Mouse (Mus musculus): ENCODE measurements around the gene Olfr446. TPM values are rescaled to one million over a fixed set of nuclear protein-coding genes. Genes with fewer than 3 reads are reported as not detected.

Olfr446 gene
- not detected in 2 replicates for polyA plus RNA-seq (2015; fragmentation: Nextera tagmentation; extraction: Ambion mirVana)

- H3K27ac ChIP-seq: no peak within 1 kb of the TSS
- no peaks in the 10 kb centered on the region for H3K9me3 ChIP-seq
- no peaks in the 10 kb centered on the region for H3K4me1 ChIP-seq
- no peaks in the 10 kb centered on the region for H3K27me3 ChIP-seq
- H3K4me2 ChIP-seq (replicated peaks): no peak within 1 kb of the TSS
- H3K4me3 ChIP-seq: no peak within 1 kb of the TSS
- H3K9ac ChIP-seq: no peak within 1 kb of the TSS
- no peaks in the 10 kb centered on the region for H3K36me3 ChIP-seq
- WGBS: 72% methylated on average over 2 of the region's 2 CpGs
- ATAC-seq (ENCODE audit: low FRiP score, low read depth): no peak
These were observed at the start of gene Olfr446 for GRCm38 (mm10) chr6:42921077-42921476. Olfr446 (plus strand) TSS chr6:42921377.

GRCm38 (mm10) chr6:42876323-42876722 is 44.9 kb upstream of the Olfr446 start:
- Histone ChIP-seq H3K36me3 (no peaks in the 10 kb centered on the region), H3K4me3 (no peak overlapping the region), H3K9me3 (no peaks in the 10 kb centered on the region), H3K4me1 (no peaks in the 10 kb centered on the region), H3K27ac (no peak overlapping the region), H3K4me2 (replicated peaks) (no peak overlapping the region), H3K9ac (no peak overlapping the region), H3K27me3 (no peaks in the 10 kb centered on the region)
- ATAC-seq (ENCODE audit: low FRiP score, low read depth): no peak

- no peaks in the 10 kb centered on the region for H3K9me3 ChIP-seq
- H3K36me3 ChIP-seq: no peaks in the 10 kb centered on the region
- H3K4me1 ChIP-seq: no peaks in the 10 kb centered on the region
- no peak within 1 kb of the TSS for H3K9ac ChIP-seq
- no peak within 1 kb of the TSS for H3K27ac ChIP-seq
- no peaks in the 10 kb centered on the region for H3K27me3 ChIP-seq
- H3K4me2 ChIP-seq (replicated peaks): no peak within 1 kb of the TSS
- ATAC-seq (ENCODE audit: low FRiP score, low read depth): no peak
- H3K4me3 ChIP-seq: no peak within 1 kb of the TSS
- 81% methylated on average over 1 of the region's 1 CpGs for WGBS
These were observed 31.0 kb upstream of the Olfr446 start, which contains the start of gene Olfr448 for GRCm38 (mm10) chr6:42890141-42890540. Olfr448 (plus strand) TSS chr6:42890441.

GRCm38 (mm10) chr6:42900345-42900744 is 20.8 kb upstream of the Olfr446 start:
- ATAC-seq (ENCODE audit: low FRiP score, low read depth): no peak
- 33% methylated on average over 1 of the region's 1 CpGs for WGBS
- no peaks in the 10 kb centered on the region for H3K36me3 ChIP-seq
- no peak overlapping the region for H3K4me3 ChIP-seq
- H3K4me2 ChIP-seq (replicated peaks): no peak overlapping the region
- H3K27ac ChIP-seq: no peak overlapping the region
- H3K9me3 ChIP-seq: no peaks in the 10 kb centered on the region
- H3K27me3 ChIP-seq: no peaks in the 10 kb centered on the region
- no peaks in the 10 kb centered on the region for H3K4me1 ChIP-seq
- H3K9ac ChIP-seq: no peak overlapping the region

- Histone ChIP-seq H3K4me1 (no peaks in the 10 kb centered on the region), H3K27ac (no peak within 1 kb of the TSS), H3K36me3 (no peaks in the 10 kb centered on the region), H3K9ac (no peak within 1 kb of the TSS), H3K4me3 (no peak within 1 kb of the TSS), H3K27me3 (no peaks in the 10 kb centered on the region), H3K9me3 (no peaks in the 10 kb centered on the region), H3K4me2 (replicated peaks) (no peak within 1 kb of the TSS)
- no peak for ATAC-seq (ENCODE audit: low FRiP score, low read depth)
These were observed 12.6 kb upstream of the Olfr446 start, which contains the start of gene Olfr447 for GRCm38 (mm10) chr6:42908578-42908977. Olfr447 (plus strand) TSS chr6:42908878.

- no peak within 1 kb of the TSS for H3K27ac ChIP-seq
- H3K27me3 ChIP-seq: no peaks in the 10 kb centered on the region
- no peak within 1 kb of the TSS for H3K4me2 ChIP-seq (replicated peaks)
- H3K36me3 ChIP-seq: no peaks in the 10 kb centered on the region
- H3K4me1 ChIP-seq: no peaks in the 10 kb centered on the region
- no peak within 1 kb of the TSS for H3K9ac ChIP-seq
- WGBS: 75% methylated on average over 1 of the region's 1 CpGs
- H3K9me3 ChIP-seq: no peaks in the 10 kb centered on the region
- H3K4me3 ChIP-seq: no peak within 1 kb of the TSS
- no peak for ATAC-seq (ENCODE audit: low FRiP score, low read depth)
These were observed 27.6 kb downstream of the Olfr446 start, which contains the start of gene Olfr444 for GRCm38 (mm10) chr6:42948767-42949166. Olfr444 (plus strand) TSS chr6:42949067.

GRCm38 (mm10) chr6:42980377-42980776 is 59.2 kb downstream of the Olfr446 start:
- Histone ChIP-seq H3K4me2 (replicated peaks) (no peak overlapping the region), H3K9ac (no peak overlapping the region), H3K27ac (no peak overlapping the region), H3K4me3 (no peak overlapping the region), H3K36me3 (no peaks in the 10 kb centered on the region), H3K9me3 (no peaks in the 10 kb centered on the region), H3K4me1 (no peaks in the 10 kb centered on the region), H3K27me3 (no peaks in the 10 kb centered on the region)
- no peak; the same call in 1 of the 2 replicates for ATAC-seq (ENCODE audit: low FRiP score, low read depth)

Other genes starting within 250 kb of the Olfr446 start
- gene Tcaf1, start 211.3 kb upstream of the Olfr446 start, polyA plus RNA-seq (2015; fragmentation: Nextera tagmentation; extraction: Ambion mirVana): 88.2 and 93.1 TPM in 2 replicates
- not detected in 2 replicates for gene Olfr453, start 182.0 kb upstream of the Olfr446 start, polyA plus RNA-seq (2015; fragmentation: Nextera tagmentation; extraction: Ambion mirVana)
- gene Olfr38, start 165.0 kb upstream of the Olfr446 start, polyA plus RNA-seq (2015; fragmentation: Nextera tagmentation; extraction: Ambion mirVana): not detected in 2 replicates
- gene Olfr452, start 136.3 kb upstream of the Olfr446 start, polyA plus RNA-seq (2015; fragmentation: Nextera tagmentation; extraction: Ambion mirVana): not detected in 2 replicates
- not detected in 2 replicates for gene Olfr450, start 109.4 kb upstream of the Olfr446 start, polyA plus RNA-seq (2015; fragmentation: Nextera tagmentation; extraction: Ambion mirVana)
- gene Olfr449, start 87.0 kb upstream of the Olfr446 start, polyA plus RNA-seq (2015; fragmentation: Nextera tagmentation; extraction: Ambion mirVana): not detected in 2 replicates
- not detected in 2 replicates for gene Olfr448, start 30.9 kb upstream of the Olfr446 start, polyA plus RNA-seq (2015; fragmentation: Nextera tagmentation; extraction: Ambion mirVana)
- gene Olfr447, start 12.5 kb upstream of the Olfr446 start, polyA plus RNA-seq (2015; fragmentation: Nextera tagmentation; extraction: Ambion mirVana): not detected in 2 replicates
- not detected in 2 replicates for gene Olfr444, start 27.7 kb downstream of the Olfr446 start, polyA plus RNA-seq (2015; fragmentation: Nextera tagmentation; extraction: Ambion mirVana)
- gene Olfr441, start 185.0 kb downstream of the Olfr446 start, polyA plus RNA-seq (2015; fragmentation: Nextera tagmentation; extraction: Ambion mirVana): not detected in 2 replicates
- not detected in 2 replicates for gene Olfr237-ps1, start 225.2 kb downstream of the Olfr446 start, polyA plus RNA-seq (2015; fragmentation: Nextera tagmentation; extraction: Ambion mirVana)
- gene Olfr437, start 241.9 kb downstream of the Olfr446 start, polyA plus RNA-seq (2015; fragmentation: Nextera tagmentation; extraction: Ambion mirVana): not detected in 2 replicates

Measured in limb, embryonic 13.5 days (tissue).